Mouse (Mus musculus) granulocyte monocyte progenitor cell, adult 5-6 weeks (primary cell): ENCODE data around the gene Pdzd4. TPM values are rescaled to one million over a fixed set of nuclear protein-coding genes. Genes with fewer than 3 reads are reported as not detected.

Source experiments
- ATAC-seq: replicated peaks from 2 replicates; pipeline ENCODE4 v1.8.0; 2016; ENCODE audit warnings: mild to moderate bottlenecking, moderate TSS enrichment, inconsistent platforms; ENCODE audit not compliant: poor library complexity, severe bottlenecking
- total RNA-seq, 2 experiments: library from RNA; stranded (forward) in 1 of 2; stranded (reverse) in 1 of 2; fragments of 200-712, 200-1000 nt in 1 of 2; fragments of >200 nt in 1 of 2; fragmentation: Nextera tagmentation in 1 of 2; gene quantifications; 2 replicates each; pipeline ENCODE4 v1.2.3; 2014 to 2017

Pdzd4 gene
- total RNA-seq, 2 experiments from 2014 or later, result 0.58 to 1.4 TPM

DNA sequence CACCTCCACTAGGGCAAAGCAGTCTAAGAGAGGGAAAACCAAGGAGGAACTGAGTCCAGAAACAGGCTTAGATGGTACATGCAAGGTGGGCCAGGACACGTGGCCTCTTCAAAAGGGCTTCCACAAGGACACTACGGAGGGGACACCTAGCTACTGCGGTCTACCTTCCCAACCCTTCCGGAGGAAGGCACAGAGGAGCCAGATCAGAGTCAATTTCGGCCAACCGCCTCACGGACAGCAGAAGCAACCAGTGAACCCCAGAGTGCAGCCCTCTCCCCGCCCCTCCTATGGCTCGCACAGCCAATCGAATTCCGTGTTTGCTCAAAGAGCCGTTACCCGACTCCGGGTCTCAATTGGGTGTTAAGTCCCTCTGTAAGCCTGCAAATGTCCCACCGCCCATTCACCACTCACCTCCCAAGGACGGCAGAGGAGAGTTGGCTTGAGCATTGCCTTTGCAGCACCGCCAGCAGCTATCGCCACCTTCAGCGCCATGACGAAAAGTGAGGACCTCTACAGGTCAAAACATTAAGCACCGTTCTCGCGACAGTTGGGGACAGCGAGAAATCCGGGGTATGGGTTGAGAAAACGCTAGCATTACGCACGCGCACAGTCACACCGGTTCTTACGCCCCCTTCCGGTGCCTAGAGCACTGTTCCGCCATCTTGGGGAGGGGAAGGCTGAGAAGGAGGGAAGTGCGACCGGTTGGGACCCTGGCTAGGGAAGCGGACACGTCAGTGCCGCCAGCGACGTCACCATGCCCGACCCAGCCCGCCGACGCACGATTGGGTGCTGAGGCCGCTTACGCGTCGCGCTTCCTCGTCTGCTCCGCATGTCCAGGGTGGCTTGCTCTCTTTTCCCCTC is 38.2 kb downstream of the Pdzd4 start, which contains the start of the genes Idh3g and Ssr4:
TSS of gene Idh3g (minus strand) at position 534 of the 861 bp plus-strand sequence.
TSS of gene Ssr4 (plus strand) at position 665 of the 861 bp plus-strand sequence.
- peak; percentile 88 for ATAC-seq

DNA sequence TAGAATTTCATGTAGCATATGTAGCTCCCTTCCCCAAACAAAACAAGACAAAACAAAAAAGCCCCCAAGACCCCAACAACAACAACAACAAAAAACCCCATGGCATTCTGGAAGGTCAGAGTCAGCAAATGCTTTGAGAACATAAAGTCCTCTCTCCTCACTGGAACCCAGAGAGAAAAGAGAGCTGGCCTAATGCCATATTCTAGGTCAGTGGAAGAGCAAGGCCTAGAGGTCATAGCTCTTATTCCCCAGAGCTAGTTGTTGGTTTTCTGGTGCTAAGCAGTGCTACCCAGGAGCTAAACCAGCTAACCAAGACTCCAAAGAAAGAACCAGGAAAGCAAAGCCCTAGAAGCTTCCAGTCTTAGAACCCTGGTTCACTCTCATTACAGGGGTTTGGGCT is 39.1 kb downstream of the Pdzd4 start:
- ATAC-seq, result no peak

DNA sequence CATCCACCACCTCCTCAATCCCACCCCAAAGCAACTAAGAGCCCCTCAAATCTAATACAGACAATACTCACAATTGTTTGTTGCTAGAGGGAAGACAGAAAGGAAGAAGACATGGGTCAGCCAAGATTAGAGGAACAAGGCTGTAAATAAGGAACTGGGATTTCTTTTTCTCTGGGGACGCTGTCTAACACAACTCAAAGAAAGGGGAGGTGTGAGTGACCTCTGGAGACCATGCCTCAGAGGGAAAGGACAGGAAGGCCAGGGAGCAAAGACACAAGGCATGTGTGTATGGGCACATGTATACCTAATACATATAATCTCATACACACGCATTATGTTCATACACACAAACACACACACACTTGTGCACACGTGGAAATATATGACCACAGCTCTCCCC is 42.5 kb downstream of the Pdzd4 start:
- no peak for ATAC-seq

DNA sequence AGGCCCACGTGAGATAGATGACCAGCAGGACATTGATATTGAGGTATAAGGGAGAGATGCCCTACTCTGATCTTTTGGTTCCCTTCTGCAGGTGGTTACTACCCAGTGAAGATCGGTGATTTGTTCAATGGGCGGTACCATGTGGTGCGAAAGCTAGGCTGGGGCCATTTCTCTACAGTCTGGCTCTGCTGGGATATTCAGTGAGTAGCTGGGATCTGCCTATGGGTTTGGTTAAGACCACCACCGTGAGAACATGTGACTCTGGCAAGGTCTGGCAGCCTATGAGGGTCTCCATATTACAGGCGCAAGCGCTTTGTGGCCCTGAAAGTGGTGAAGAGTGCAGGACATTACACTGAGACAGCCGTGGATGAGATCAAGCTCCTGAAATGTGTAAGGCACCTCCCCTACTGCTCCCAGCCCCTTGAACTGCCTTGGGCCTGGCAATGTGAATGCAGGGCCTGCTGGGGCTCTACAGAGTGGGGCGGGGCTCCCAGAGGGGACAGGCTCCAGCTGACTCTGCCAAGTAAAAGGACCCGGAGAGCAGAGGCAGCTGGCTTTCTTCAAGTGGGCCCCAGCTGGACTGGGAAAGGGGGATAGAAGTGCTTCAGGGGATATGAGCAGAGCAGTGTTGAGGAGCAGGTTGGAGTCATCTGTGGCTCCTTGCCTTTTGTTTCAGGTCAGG is 49.8 kb downstream of the Pdzd4 start:
- no peak for ATAC-seq

DNA sequence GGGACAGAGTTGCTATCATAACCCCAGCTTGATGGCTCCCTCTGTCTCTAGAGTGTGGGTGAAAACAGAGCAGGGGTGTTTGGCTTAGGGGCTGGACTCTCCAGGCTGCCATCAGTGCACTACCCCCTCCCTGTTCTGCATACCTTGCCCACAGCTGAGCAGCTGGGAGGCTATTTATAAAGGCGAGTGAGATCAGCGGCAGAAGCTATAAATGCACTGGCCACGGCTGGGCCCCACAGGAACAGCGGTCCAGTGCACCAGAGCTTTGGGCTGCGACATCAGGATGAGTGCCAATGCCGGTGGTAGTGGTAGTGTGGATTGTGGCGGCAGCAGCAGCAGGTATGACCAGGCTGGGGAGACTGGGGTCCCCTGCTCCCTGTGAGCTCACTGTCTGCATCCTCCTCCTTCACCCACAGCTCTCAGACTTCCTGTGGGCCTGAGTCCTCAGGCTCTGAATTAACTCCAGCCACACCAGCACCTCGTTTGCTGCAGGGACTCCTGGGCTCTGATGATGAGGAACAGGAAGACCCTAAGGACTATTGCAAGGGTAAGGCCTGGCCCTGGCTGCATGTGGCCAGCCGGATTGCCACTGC is 50.5 kb downstream of the Pdzd4 start, which contains the start of gene Srpk3:
TSS of gene Srpk3 (plus strand) at position 238 of the 593 bp plus-strand sequence.
- ATAC-seq, result peak; percentile 31; the same call in 1 of the 2 replicates

DNA sequence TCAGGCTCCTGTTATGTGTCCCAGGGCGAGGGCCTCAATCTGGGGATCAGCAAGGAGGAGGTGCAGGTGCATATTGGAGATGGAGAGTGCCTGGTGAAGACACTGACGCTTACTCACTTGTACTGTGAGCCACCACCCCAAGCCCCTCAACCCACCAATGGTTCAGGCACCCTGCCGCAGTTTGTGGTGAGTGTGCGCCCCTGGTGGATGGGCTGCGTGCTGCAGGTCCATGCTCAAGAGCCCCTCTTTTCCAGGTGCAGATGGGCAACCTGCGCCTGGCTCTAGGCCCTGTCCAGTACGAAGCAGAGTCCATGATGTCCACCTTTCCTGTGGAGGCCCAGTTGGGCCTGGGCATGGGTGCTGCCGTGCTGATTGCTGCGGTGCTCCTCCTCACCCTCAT is 57.5 kb downstream of the Pdzd4 start:
- peak; percentile 41; the same call in 1 of the 2 replicates for ATAC-seq

- peak; percentile 76 for ATAC-seq
Observed at GRCm38 (mm10) chrX:73765311-73765710, 59.5 kb downstream of the Pdzd4 start.

- ATAC-seq, result 0 out of 2 replicates have a peak, but pooled peaks have one; percentile 7
Observed at GRCm38 (mm10) chrX:73758611-73759290, 66.0 kb downstream of the Pdzd4 start.

DNA sequence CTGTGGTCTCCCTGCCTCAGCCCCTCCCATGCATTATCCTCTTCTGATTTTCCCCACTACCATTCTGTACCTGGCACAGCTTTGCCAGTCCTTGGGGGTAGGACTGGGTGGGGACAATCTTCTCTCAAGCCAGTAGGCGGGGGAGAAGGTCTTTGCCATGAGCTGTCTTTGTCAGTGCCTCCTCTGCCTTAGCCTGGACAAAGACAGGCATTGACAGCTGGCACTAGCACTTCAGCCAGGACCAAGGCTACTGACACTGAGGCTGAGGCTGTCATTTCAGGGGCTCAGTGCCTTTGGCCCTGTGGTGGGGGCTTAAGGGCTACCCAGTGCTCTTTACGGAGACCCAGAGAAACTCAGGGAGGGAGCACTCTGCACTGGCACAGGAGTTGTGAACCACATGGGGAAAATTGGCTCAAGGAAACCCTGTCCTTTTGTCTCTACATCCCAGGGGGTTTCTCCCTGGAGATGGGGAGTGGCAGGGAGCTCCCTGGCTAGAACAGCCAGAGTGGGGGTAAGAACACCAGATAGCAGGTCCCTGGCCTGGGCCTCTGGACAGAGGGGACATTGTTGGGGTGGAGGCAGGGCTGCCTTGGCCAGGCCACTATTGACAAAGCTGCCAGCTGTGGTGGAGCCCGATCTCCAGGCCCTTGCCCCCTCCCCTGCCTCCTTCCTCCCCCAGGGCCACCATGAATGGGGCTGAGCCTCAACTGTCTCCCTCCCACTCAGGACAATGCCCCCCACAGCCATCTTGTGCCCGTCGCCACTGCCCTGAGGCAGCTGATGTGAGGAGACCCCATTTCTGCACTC is 68.2 kb downstream of the Pdzd4 start, which contains the start of gene Plxnb3:
TSS of gene Plxnb3 (plus strand) at position 757 of the 807 bp plus-strand sequence.
- no peak for ATAC-seq

- no peak for ATAC-seq
Observed at GRCm38 (mm10) chrX:73748977-73749376, 75.8 kb downstream of the Pdzd4 start.

GRCm38 (mm10) chrX:73744774-73745481 is 79.8 kb downstream of the Pdzd4 start:
- ATAC-seq, result no peak

Other genes with a start within 250 kb of the Pdzd4 start
- 0.26 and 0.41 TPM in 2 replicates for gene Dusp9, start 185.6 kb downstream of the Pdzd4 start, total RNA-seq (2014; fragmentation: Nextera tagmentation)
- gene Dusp9, start 185.6 kb downstream of the Pdzd4 start, total RNA-seq (2017), result 0.30 and 0.88 TPM in 2 replicates
- 2.5 TPM in 1 of 2 replicates, not detected in the other for gene Pnck, start 164.9 kb downstream of the Pdzd4 start, total RNA-seq (2014; fragmentation: Nextera tagmentation)
- gene Pnck, start 164.9 kb downstream of the Pdzd4 start, total RNA-seq (2017), result not detected in 2 replicates
- 1.1 TPM in 1 of 2 replicates, not detected in the other for gene Slc6a8, start 151.8 kb downstream of the Pdzd4 start, total RNA-seq (2014; fragmentation: Nextera tagmentation)
- not detected in 2 replicates for gene Slc6a8, start 151.8 kb downstream of the Pdzd4 start, total RNA-seq (2017)
- gene Bcap31, start 108.8 kb downstream of the Pdzd4 start, total RNA-seq (2014; fragmentation: Nextera tagmentation), result 127 and 157 TPM in 2 replicates
- 255 and 292 TPM in 2 replicates for gene Bcap31, start 108.8 kb downstream of the Pdzd4 start, total RNA-seq (2017)
- gene Abcd1, start 108.4 kb downstream of the Pdzd4 start, total RNA-seq (2014; fragmentation: Nextera tagmentation), result 61.0 and 61.6 TPM in 2 replicates
- gene Abcd1, start 108.4 kb downstream of the Pdzd4 start, total RNA-seq (2017), result 19.5 and 26.1 TPM in 2 replicates
- gene Plxnb3, start 67.9 kb downstream of the Pdzd4 start, total RNA-seq (2014; fragmentation: Nextera tagmentation), result not detected in 2 replicates
- gene Plxnb3, start 67.9 kb downstream of the Pdzd4 start, total RNA-seq (2017), result 0.13 and 0.57 TPM in 2 replicates
- not detected in 2 replicates for gene Srpk3, start 50.6 kb downstream of the Pdzd4 start, total RNA-seq (2014; fragmentation: Nextera tagmentation)
- not detected in 2 replicates for gene Srpk3, start 50.6 kb downstream of the Pdzd4 start, total RNA-seq (2017)
- gene Idh3g, start 38.1 kb downstream of the Pdzd4 start, total RNA-seq (2014; fragmentation: Nextera tagmentation), result 290 and 324 TPM in 2 replicates
- 213 and 240 TPM in 2 replicates for gene Idh3g, start 38.1 kb downstream of the Pdzd4 start, total RNA-seq (2017)
- gene Ssr4, start 37.9 kb downstream of the Pdzd4 start, total RNA-seq (2014; fragmentation: Nextera tagmentation), result 623 and 635 TPM in 2 replicates
- gene Ssr4, start 37.9 kb downstream of the Pdzd4 start, total RNA-seq (2017), result 345 and 370 TPM in 2 replicates
- not detected in 2 replicates for gene Avpr2, start 67.1 kb upstream of the Pdzd4 start, total RNA-seq (2014; fragmentation: Nextera tagmentation)
- 0.09 TPM in 1 of 2 replicates, not detected in the other for gene Avpr2, start 67.1 kb upstream of the Pdzd4 start, total RNA-seq (2017)
- gene L1cam, start 71.1 kb upstream of the Pdzd4 start, total RNA-seq (2014; fragmentation: Nextera tagmentation), result 0.11 and 0.13 TPM in 2 replicates
- 0.26 and 1.6 TPM in 2 replicates for gene L1cam, start 71.1 kb upstream of the Pdzd4 start, total RNA-seq (2017)
- 45.1 and 49.1 TPM in 2 replicates for gene Arhgap4, start 96.9 kb upstream of the Pdzd4 start, total RNA-seq (2014; fragmentation: Nextera tagmentation)
- 26.4 and 36.3 TPM in 2 replicates for gene Arhgap4, start 96.9 kb upstream of the Pdzd4 start, total RNA-seq (2017)
- gene Naa10, start 97.0 kb upstream of the Pdzd4 start, total RNA-seq (2014; fragmentation: Nextera tagmentation), result 159 and 179 TPM in 2 replicates
- 155 and 215 TPM in 2 replicates for gene Naa10, start 97.0 kb upstream of the Pdzd4 start, total RNA-seq (2017)
- gene Renbp, start 105.9 kb upstream of the Pdzd4 start, total RNA-seq (2014; fragmentation: Nextera tagmentation), result 24.5 and 60.3 TPM in 2 replicates
- 13.6 and 24.3 TPM in 2 replicates for gene Renbp, start 105.9 kb upstream of the Pdzd4 start, total RNA-seq (2017)
- gene Hcfc1, start 141.4 kb upstream of the Pdzd4 start, total RNA-seq (2014; fragmentation: Nextera tagmentation), result 114 and 140 TPM in 2 replicates
- 55.5 and 63.3 TPM in 2 replicates for gene Hcfc1, start 141.4 kb upstream of the Pdzd4 start, total RNA-seq (2017)
- 101 and 122 TPM in 2 replicates for gene Irak1, start 198.9 kb upstream of the Pdzd4 start, total RNA-seq (2014; fragmentation: Nextera tagmentation)
- gene Irak1, start 198.9 kb upstream of the Pdzd4 start, total RNA-seq (2017), result 54.8 and 60.7 TPM in 2 replicates